Mouse (Mus musculus) limb, embryonic 11.5 days (tissue): ENCODE measurements around the gene Htr1d. TPM values are rescaled to one million over a fixed set of nuclear protein-coding genes. Genes with fewer than 3 reads are reported as not detected.

Experiments used
- ATAC-seq: fragments of 200-750 bp; cut with Nextera tagmentation; 2 replicates; pipeline ENCODE4 v1.8.0; 2017; ENCODE audit warnings: low read depth; ENCODE audit not compliant: insufficient number of reproducible peaks, low FRiP score, low TSS enrichment
- DNase-seq: peaks from one replicate; pipeline ENCODE4 v3.0.0-alpha.2; 2015; ENCODE audit warnings: low spot score
- H3K27ac ChIP-seq: fragments of 300-500 bp; sonication (generic); replicated peaks from 2 replicates; pipeline ENCODE4 v1.5.1; 2014; ENCODE audit warnings: low read depth, mild to moderate bottlenecking, low read length
- H3K27me3 ChIP-seq: fragments of 300-500 bp; sonication (generic); 2 replicates; pipeline ENCODE4 v1.6.1; 2014; ENCODE audit warnings: mild to moderate bottlenecking, low read length, mixed read lengths; ENCODE audit not compliant: control insufficient read depth, insufficient read depth
- H3K36me3 ChIP-seq: fragments of 300-500 bp; sonication (generic); 2 replicates; pipeline ENCODE4 v1.6.1; 2014; ENCODE audit warnings: mild to moderate bottlenecking, low read length, moderate library complexity, mixed read lengths; ENCODE audit not compliant: control insufficient read depth, insufficient read depth
- H3K4me1 ChIP-seq: fragments of 300-500 bp; sonication (generic); 2 replicates; pipeline ENCODE4 v1.6.1; 2014; ENCODE audit warnings: low read length, mixed read lengths; ENCODE audit not compliant: control insufficient read depth, insufficient read depth
- H3K4me2 ChIP-seq: fragments of 300-500 bp; sonication (generic); 2 replicates; pipeline ENCODE4 v1.6.1; 2014; ENCODE audit warnings: low read depth, mild to moderate bottlenecking, moderate library complexity; ENCODE audit not compliant: severe bottlenecking
- H3K4me3 ChIP-seq: fragments of 300-500 bp; sonication (generic); 2 replicates; pipeline ENCODE4 v1.5.1; 2014; ENCODE audit warnings: low read depth, low read length
- H3K9ac ChIP-seq: fragments of 300-500 bp; sonication (generic); 2 replicates; pipeline ENCODE4 v1.6.1; 2014; ENCODE audit warnings: mild to moderate bottlenecking, low read length
- H3K9me3 ChIP-seq: fragments of 300-500 bp; sonication (generic); 2 replicates; pipeline ENCODE4 v1.6.1; 2016; ENCODE audit warnings: low read length; ENCODE audit not compliant: control insufficient read depth
- WGBS: fragments of 180-500 bp; shearing (Covaris S2); extraction: QIAGEN DNeasy Blood & Tissue Kit; methylation state at CpG from one replicate; pipeline ENCODE4 v1.1.7; 2014; 5-methylcytosine and 5-hydroxymethylcytosine counted together
- polyA plus RNA-seq: library from polyadenylated mRNA; unstranded; fragments of >200 nt; fragmentation: Nextera tagmentation; extraction: Ambion mirVana; gene quantifications from 2 replicates; pipeline ENCODE4 v1.2.1, GENCODE M21; 2014

Gene Htr1d
- polyA plus RNA-seq, 1 experiment from 2014 or later, result 0.15 TPM

DNA sequence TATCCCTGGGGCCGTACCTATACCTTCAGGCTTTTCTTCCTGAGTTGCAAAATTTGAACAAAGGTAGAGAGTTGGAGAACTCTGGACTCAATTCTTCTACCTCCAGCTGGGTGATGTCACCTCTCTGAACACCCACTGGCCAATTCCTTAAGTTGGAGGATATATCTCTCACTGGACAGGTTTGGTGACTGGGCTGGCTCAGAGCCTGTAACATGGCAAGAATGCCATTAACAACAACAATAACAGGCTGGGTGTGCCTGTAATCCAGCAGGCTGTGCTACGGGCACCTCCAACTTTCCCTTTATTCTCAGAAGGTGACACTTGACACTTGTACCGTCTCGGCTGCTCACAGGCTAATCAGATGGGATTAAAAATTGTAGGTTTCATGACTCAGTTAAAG, 15.8 kb downstream of the Htr1d start:
- 68% methylated on average over 4 of the region's 4 CpGs for WGBS
- ATAC-seq, result no peak
- no peak overlapping the region for H3K27ac ChIP-seq
- H3K9me3 ChIP-seq, result no peaks in the 10 kb centered on the region
- H3K4me1 ChIP-seq, result no peaks in the 10 kb centered on the region
- no peak overlapping the region for H3K9ac ChIP-seq
- no peak overlapping the region for H3K4me3 ChIP-seq
- H3K36me3 ChIP-seq, result no peaks in the 10 kb centered on the region
- no peaks in the 10 kb centered on the region for H3K27me3 ChIP-seq
- no peak overlapping the region for H3K4me2 ChIP-seq
- no peak for DNase-seq

DNA sequence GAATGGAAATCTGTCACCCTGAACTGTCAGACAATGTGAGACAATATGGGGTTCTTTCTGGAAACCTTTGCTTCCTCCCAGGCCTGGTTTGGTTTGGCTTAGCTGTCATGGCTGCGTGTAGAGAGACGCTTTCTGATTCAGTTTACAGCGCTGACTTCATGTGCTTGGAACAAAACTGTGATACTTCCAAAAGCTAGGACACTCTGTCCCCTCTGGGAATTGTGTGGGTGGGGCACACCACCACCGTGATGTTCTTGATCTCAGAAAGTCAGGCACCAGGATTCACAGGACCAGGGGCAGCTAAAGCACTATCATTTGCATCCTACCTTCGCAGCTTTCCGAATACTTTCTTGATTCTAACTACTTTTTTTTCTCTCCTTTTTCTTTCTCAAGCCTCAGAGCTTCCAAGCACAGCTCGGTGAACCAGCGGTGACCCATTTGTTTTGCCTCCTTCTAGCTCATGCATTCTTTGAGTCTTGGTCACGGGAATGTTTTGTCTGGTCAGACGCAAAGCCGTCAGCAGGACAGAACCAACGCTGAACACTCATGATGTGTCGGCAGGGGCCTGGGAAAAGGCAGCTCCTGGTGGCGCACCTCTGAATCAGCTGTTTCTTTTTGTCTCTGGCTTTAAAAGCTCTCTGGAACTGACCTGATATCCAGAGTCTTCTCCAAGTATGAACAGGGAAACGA, 18.2 kb downstream of the Htr1d start:
- Histone ChIP-seq H3K9me3 (no peaks in the 10 kb centered on the region), H3K4me1 (no peaks in the 10 kb centered on the region), H3K27me3 (no peaks in the 10 kb centered on the region), H3K4me2 (no peak overlapping the region), H3K9ac (no peak overlapping the region), H3K4me3 (no peak overlapping the region), H3K36me3 (no peaks in the 10 kb centered on the region), H3K27ac (no peak overlapping the region)
- 88% methylated on average over 15 of the region's 15 CpGs for WGBS
- ATAC-seq (no peak), DNase-seq (no peak)

DNA sequence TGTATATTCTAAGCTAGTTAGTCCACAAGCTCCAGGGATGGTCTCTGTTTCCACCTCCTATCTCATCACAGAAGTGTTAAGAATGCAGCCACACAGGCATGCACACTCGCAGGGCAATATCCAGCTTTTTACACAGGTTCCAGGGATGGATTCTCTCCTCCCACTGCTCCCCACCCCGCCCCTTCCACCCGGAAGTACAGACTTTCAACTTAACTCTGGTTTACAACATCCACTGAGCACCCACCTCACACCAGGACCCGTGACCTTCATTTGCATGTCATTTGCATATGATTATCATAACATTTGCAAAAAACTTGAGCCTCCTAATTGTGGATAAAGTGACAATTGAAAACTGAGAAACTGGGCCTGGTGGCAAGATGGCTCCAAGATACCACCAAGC, 21.2 kb downstream of the Htr1d start:
- no peaks in the 10 kb centered on the region for H3K36me3 ChIP-seq
- no peaks in the 10 kb centered on the region for H3K4me1 ChIP-seq

DNA sequence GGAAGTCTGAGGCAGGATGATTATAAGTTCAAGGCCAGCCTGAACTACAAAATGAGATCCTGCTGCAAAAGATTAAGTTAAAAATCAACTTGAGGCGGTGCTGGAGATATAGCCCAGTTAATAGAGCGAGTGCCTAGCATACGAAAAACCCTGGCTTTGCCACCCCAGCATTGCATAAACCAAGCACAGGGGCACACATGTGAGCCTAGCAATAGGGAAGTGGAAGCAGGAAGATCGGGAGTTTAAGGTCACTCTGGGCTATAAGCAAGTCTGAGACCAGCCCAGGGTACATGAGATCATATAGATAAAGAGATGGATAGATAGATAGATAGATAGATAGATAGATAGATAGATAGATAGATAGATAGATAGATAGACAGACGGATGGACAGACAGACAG, 26.5 kb downstream of the Htr1d start:
- Histone ChIP-seq H3K36me3 (no peaks in the 10 kb centered on the region), H3K4me2 (no peak overlapping the region), H3K27me3 (no peaks in the 10 kb centered on the region), H3K4me1 (no peaks in the 10 kb centered on the region), H3K9ac (no peak overlapping the region), H3K4me3 (no peak overlapping the region), H3K27ac (no peak overlapping the region), H3K9me3 (no peaks in the 10 kb centered on the region)
- WGBS, result 91% methylated on average over 5 of the region's 5 CpGs
- DNase-seq (no peak), ATAC-seq (no peak)

More for the DNA sequence above, 21.2 kb downstream of the Htr1d start:
- H3K4me2 ChIP-seq, result no peak overlapping the region
- no peak overlapping the region for H3K9ac ChIP-seq
- H3K27me3 ChIP-seq, result no peaks in the 10 kb centered on the region
- ATAC-seq (no peak), DNase-seq (no peak)
- 80% methylated on average over 4 of the region's 4 CpGs for WGBS
- H3K9me3 ChIP-seq, result no peaks in the 10 kb centered on the region
- no peak overlapping the region for H3K4me3 ChIP-seq
- H3K27ac ChIP-seq, result no peak overlapping the region

DNA sequence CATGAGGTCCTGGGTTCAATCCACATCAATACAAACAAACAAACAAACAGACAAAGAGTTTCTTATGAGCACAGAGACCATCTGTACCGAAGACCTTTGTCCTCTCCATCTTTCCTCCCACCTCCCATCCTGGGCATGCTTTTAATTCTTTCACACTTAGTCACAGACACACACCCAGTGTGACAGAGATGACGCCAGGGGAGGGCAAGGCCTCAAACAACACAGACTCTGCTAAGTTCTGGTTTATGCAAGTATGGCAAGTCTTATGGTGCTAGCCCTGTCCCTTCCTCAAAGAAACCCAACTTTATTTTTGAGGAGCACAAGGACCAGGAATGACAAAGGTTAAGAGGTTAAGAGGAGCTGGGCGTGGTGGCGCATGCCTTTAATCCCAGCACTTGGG, 26.9 kb downstream of the Htr1d start:
- no peak for DNase-seq
- Histone ChIP-seq H3K4me2 (no peak overlapping the region), H3K36me3 (no peaks in the 10 kb centered on the region), H3K9ac (no peak overlapping the region), H3K4me3 (no peak overlapping the region), H3K4me1 (peaks cover 2% of the 10 kb centered on the region; the same call in 1 of the 2 replicates), H3K9me3 (no peaks in the 10 kb centered on the region), H3K27me3 (no peaks in the 10 kb centered on the region), H3K27ac (no peak overlapping the region)
- ATAC-seq, result no peak
- 71% methylated on average over 4 of the region's 4 CpGs for WGBS

DNA sequence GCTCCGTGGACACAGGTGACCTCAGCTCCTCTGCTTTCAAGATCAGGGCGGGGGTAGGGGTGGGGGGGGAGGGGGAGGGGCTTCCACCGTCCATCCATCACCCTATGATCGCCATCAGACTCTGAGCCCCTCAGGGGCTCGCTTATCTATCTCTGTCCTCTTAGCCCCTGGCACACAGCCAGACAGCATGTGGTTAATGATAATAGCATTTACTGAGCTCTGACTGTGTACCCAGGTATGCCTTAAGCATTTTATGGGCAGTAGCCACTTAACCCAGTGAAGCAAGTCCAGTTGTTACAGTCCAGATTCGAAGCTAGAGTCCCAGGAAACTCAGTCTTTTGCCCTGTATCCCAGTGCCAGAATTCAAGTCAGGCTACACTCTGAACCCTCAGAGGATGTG, 28.2 kb downstream of the Htr1d start:
- peaks cover 2% of the 10 kb centered on the region; the same call in 1 of the 2 replicates for H3K4me1 ChIP-seq
- no peak for ATAC-seq
- no peak for DNase-seq
- WGBS, result 15% methylated on average over 6 of the region's 6 CpGs
- H3K9me3 ChIP-seq, result no peaks in the 10 kb centered on the region
- H3K9ac ChIP-seq, result no peak overlapping the region
- H3K27ac ChIP-seq, result no peak overlapping the region
- H3K36me3 ChIP-seq, result no peaks in the 10 kb centered on the region
- H3K27me3 ChIP-seq, result no peaks in the 10 kb centered on the region
- no peak overlapping the region for H3K4me2 ChIP-seq
- no peak overlapping the region for H3K4me3 ChIP-seq

DNA sequence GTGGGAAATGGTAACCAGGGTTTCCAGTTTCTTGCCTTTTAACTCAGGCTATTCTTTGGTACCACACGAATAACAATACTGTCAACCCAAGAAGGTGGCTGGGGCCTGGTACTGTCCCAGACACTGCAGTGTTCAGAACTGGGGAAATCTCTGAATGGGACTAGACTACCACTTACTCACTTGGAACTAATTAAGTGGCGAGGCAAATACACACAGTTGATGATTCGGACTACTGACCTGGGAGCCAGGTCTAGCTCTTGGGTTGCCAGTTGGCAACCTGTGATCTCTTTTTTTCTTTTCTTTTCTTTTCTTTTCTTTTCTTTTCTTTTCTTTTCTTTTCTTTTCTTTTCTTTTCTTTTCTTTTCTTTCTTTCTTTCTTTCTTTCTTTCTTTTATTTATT, 29.0 kb downstream of the Htr1d start:
- Histone ChIP-seq H3K36me3 (no peaks in the 10 kb centered on the region), H3K27ac (no peak overlapping the region), H3K4me3 (no peak overlapping the region), H3K9me3 (no peaks in the 10 kb centered on the region), H3K27me3 (no peaks in the 10 kb centered on the region), H3K4me1 (peaks cover 2% of the 10 kb centered on the region; the same call in 1 of the 2 replicates), H3K9ac (no peak overlapping the region), H3K4me2 (no peak overlapping the region)
- no peak for ATAC-seq
- 76% methylated on average over 3 of the region's 3 CpGs for WGBS
- no peak for DNase-seq

DNA sequence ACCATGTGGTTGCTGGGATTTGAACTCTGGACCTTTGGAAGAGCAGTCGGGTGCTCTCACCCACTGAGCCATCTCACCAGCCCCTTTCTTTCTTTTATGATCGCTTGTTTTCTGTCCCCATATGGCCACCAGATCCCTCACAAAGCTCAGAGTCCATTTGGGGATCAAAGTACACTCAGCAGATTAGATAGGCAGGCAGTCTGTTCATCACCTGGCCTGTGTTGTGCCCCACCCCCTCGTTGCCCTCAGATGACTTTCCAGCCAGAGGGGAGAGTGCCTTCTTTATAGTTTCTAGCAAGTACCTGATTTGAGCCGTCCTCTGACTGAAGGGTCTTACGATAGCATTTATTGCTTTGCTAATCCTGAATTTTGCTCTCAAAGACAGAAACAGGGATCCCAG, 29.5 kb downstream of the Htr1d start:
- ATAC-seq, result no peak
- H3K27me3 ChIP-seq, result no peaks in the 10 kb centered on the region
- H3K4me3 ChIP-seq, result no peak overlapping the region
- H3K27ac ChIP-seq, result no peak overlapping the region
- no peak overlapping the region for H3K4me2 ChIP-seq
- DNase-seq, result no peak
- H3K9ac ChIP-seq, result no peak overlapping the region
- no peaks in the 10 kb centered on the region for H3K9me3 ChIP-seq
- no peaks in the 10 kb centered on the region for H3K36me3 ChIP-seq
- 20% methylated on average over 5 of the region's 5 CpGs for WGBS
- peaks cover 2% of the 10 kb centered on the region; the same call in 1 of the 2 replicates for H3K4me1 ChIP-seq

DNA sequence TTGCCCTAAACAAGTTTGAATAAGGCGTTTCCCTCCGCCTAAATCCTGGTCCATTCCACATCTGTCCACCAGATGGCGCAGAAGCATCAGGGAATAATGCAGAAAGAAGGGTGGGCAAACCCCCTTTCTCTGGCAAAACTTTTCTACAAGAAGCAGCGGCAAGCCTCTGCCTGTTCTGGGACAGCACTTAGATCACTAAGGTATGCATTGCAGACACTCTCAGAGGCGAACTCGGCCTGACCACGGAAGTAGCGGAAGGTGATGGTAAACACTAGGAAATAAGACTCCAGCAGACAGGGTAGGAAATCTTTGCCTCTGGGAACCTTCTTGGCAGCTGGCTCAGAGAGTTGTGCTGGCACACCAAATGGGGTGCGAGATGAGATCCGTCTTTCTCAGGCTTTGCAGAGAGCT, 31.5 kb downstream of the Htr1d start:
- Histone ChIP-seq H3K4me3 (no peak overlapping the region), H3K27me3 (no peaks in the 10 kb centered on the region), H3K36me3 (no peaks in the 10 kb centered on the region), H3K4me1 (peaks cover 2% of the 10 kb centered on the region; the same call in 1 of the 2 replicates), H3K4me2 (peak overlapping the region; percentile 38; the same call in 1 of the 2 replicates), H3K27ac (no peak overlapping the region), H3K9me3 (no peaks in the 10 kb centered on the region), H3K9ac (no peak overlapping the region)
- 5% methylated on average over 10 of the region's 10 CpGs for WGBS
- DNase-seq (peak; percentile 95), ATAC-seq (peak; percentile 44; the same call in 1 of the 2 replicates)
